Mouse (Mus musculus) cerebellum, adult 2 months (tissue): ENCODE measurements at regions not wholly inside any gene's neighbourhood (a gene's known extent, or its start where the extent isn't known, plus 50 kb on each side); places are given as distances from the start of the nearest gene placed in this dataset.

Experiments
- CTCF ChIP-seq: fragments of 200-500 bp; IDR thresholded peaks from 2 replicates; pipeline ENCODE4 v1.5.1; 2011; ENCODE audit warnings: low read depth, mild to moderate bottlenecking, control low read depth, low read length, moderate library complexity, borderline replicate concordance; ENCODE audit not compliant: insufficient read depth
- POLR2A ChIP-seq: fragments of 200-500 bp; IDR thresholded peaks from 2 replicates; pipeline ENCODE4 v1.6.1; 2011; ENCODE audit warnings: low read length, control low read depth, borderline replicate concordance; ENCODE audit not compliant: insufficient read depth

DNA sequence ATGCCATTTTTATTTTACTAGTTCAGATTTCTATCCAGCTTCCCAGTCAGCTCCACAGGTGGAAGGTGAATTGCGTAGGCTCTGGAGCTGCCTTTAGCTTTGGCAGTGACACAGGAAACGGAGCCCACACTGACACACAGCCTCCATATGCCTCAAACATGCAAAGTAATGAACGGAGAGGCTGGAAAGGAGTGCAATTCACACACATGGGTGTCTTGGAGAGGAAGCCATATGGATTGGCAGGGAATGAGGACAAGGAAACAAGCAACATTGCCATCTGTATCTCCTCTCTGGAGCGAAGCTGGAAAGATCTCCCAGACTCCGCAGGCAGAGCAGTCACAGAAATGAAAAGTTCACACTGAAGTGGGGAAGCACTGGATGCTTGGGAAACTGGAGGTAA lies 201.6 kb upstream of the 4930452B06Rik start:
- TF ChIP-seq POLR2A = no peak
- TF ChIP-seq CTCF = no peak
